Mouse (Mus musculus) ovary, postnatal 36 days (tissue): ENCODE results near the gene Aar2.

Experiments used
- DNase-seq: peaks from one replicate; pipeline ENCODE4 v3.0.0; 2022; ENCODE audit warnings: low spot score, mixed read lengths

Aar2 gene

GRCm38 (mm10) chr2:156568647-156569046 is 21.3 kb downstream of the Aar2 start:
- no peak for DNase-seq

GRCm38 (mm10) chr2:156569261-156569660 is 21.9 kb downstream of the Aar2 start:
- peak; percentile 39 for DNase-seq

- no peak for DNase-seq
These were observed 24.1 kb downstream of the Aar2 start for GRCm38 (mm10) chr2:156571521-156571920.

- no peak for DNase-seq
These were observed 29.6 kb downstream of the Aar2 start for GRCm38 (mm10) chr2:156576850-156577587.

- DNase-seq: no peak
These were observed 33.1 kb downstream of the Aar2 start for GRCm38 (mm10) chr2:156580507-156580906.

GRCm38 (mm10) chr2:156581244-156581643 is 33.9 kb downstream of the Aar2 start:
- DNase-seq: peak; percentile 45

- DNase-seq: no peak
These were observed 35.5 kb downstream of the Aar2 start for GRCm38 (mm10) chr2:156582887-156583286.

- DNase-seq: no peak
These were observed 36.9 kb downstream of the Aar2 start for GRCm38 (mm10) chr2:156584154-156584796.

- no peak for DNase-seq
These were observed 37.5 kb downstream of the Aar2 start for GRCm38 (mm10) chr2:156584797-156585471.

- no peak for DNase-seq
These were observed 42.1 kb downstream of the Aar2 start for GRCm38 (mm10) chr2:156589481-156589880.

GRCm38 (mm10) chr2:156594987-156595490 is 47.7 kb downstream of the Aar2 start:
- no peak for DNase-seq

GRCm38 (mm10) chr2:156602581-156602980 is 55.2 kb downstream of the Aar2 start:
- no peak for DNase-seq

- DNase-seq: no peak
These were observed 56.3 kb downstream of the Aar2 start for GRCm38 (mm10) chr2:156603671-156604070.

- DNase-seq: no peak
These were observed 57.8 kb downstream of the Aar2 start for GRCm38 (mm10) chr2:156605144-156605543.

- DNase-seq: no peak
These were observed 58.6 kb downstream of the Aar2 start for GRCm38 (mm10) chr2:156605971-156606370.

- peak; percentile 55 for DNase-seq
These were observed 65.7 kb downstream of the Aar2 start for GRCm38 (mm10) chr2:156613081-156613540.

GRCm38 (mm10) chr2:156613541-156614257 is 66.3 kb downstream of the Aar2 start, which contains the start of gene Dlgap4:
Gene Dlgap4, plus strand, starts transcription at chr2:156613705.
- peak; percentile 50 for DNase-seq

- DNase-seq: no peak
These were observed 66.8 kb downstream of the Aar2 start for GRCm38 (mm10) chr2:156614258-156614556.

- DNase-seq: no peak
These were observed 67.6 kb downstream of the Aar2 start for GRCm38 (mm10) chr2:156614661-156615654.

GRCm38 (mm10) chr2:156616513-156616912 is 69.1 kb downstream of the Aar2 start:
- no peak for DNase-seq

GRCm38 (mm10) chr2:156617536-156617935 is 70.2 kb downstream of the Aar2 start:
- DNase-seq: peak; percentile 17
